Mouse (Mus musculus): ENCODE results near the gene Capn10. TPM values are rescaled to one million over a fixed set of nuclear protein-coding genes. Genes with fewer than 3 reads are reported as not detected.
A peak's percentile ranks its signal among the peaks of the same experiment; 100 is the strongest.

Gene Capn10
- polyA plus RNA-seq, 1 experiment, result 42.5 TPM

DNA sequence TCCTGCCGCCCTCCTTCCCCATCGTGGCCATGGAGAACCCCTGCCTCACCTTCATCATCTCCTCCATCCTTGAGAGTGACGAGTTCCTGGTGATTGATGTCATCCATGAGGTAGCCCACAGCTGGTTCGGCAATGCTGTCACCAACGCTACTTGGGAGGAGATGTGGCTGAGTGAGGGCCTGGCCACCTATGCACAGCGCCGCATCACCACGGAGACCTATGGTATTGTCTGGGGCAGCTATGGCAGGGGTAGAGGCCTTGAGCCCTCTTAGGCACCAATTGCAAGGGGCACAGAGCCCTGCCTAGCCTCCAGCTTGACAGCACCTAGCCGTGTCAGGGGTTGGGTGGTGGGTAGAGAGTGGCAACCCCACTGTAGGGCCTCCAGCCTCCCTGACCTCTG is 17.5 kb upstream of the Capn10 start:
- 98% methylated on average over 9 of the region's 9 CpGs for WGBS
- Histone ChIP-seq H3K27ac (ENCODE audit: control insufficient read depth, insufficient read depth, low read length) (no peak overlapping the region), H3K36me3 (ENCODE audit: control insufficient read depth, insufficient read depth, low read length) (peaks cover 50% of the 10 kb centered on the region), H3K27me3 (ENCODE audit: control insufficient read depth, insufficient read depth, low read length) (no peaks in the 10 kb centered on the region), H3K4me3 (ENCODE audit: control insufficient read depth, insufficient read depth, low read length) (no peak overlapping the region), H3K4me1 (replicated peaks; ENCODE audit: control insufficient read depth, insufficient read depth, low read length) (peaks cover 14% of the 10 kb centered on the region)
- no peak for TF ChIP-seq POLR2A (IDR thresholded peaks at IDR 0.05; ENCODE audit: control insufficient read depth, extremely low read depth, insufficient read depth, low read length, poor library complexity)
- no peak for TF ChIP-seq CTCF (IDR thresholded peaks at IDR 0.05; ENCODE audit: borderline replicate concordance, control insufficient read depth, extremely low read depth, insufficient read depth, low read length, poor library complexity)
- no peak for DNase-seq

DNA sequence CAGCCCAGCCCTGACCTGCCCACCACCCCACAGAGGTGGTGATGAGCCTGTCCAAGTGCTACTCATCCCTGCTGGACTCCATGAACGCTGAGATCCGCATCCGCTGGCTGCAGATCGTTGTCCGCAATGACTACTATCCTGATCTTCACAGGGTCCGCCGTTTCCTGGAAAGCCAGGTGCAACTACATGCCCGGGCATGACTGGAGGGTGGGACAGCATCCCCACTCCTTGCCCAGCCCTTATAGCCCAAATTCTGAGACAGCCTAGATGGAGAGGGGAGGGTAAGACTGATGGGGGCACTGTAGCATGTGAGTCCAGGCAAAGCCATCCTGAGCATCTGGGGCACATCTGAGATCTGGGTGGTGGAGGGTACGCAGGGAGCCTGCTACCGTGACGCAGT is 15.0 kb upstream of the Capn10 start:
- no peak overlapping the region for H3K4me3 ChIP-seq (ENCODE audit: control insufficient read depth, insufficient read depth, low read length)
- WGBS, result 96% methylated on average over 11 of the region's 11 CpGs

DNA sequence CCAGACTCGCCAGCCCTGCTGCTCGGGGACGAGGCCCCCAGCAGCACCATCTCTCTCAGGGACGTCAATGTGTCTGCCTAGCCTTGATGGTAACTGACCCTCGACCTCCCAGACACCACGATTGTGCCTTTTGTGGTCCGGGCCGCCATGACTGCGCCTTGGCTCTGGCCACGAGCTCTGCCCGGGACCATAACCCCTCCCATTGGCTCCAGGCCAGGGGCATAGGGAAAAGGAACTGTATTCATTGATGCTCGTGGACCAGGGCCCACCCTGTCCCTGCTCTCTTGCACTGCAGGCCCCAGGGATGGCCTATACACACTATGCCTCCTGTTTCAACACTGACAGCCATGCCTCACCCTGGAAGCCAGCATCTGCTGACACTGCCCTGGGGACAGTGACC is 14.4 kb upstream of the Capn10 start:
- H3K4me1 ChIP-seq (replicated peaks; ENCODE audit: control insufficient read depth, insufficient read depth, low read length), result no peaks in the 10 kb centered on the region
- WGBS, result 86% methylated on average over 12 of the region's 12 CpGs

More for the DNA sequence above, 15.0 kb upstream of the Capn10 start:
- Histone ChIP-seq H3K27me3 (ENCODE audit: control insufficient read depth, insufficient read depth, low read length) (no peaks in the 10 kb centered on the region), H3K36me3 (ENCODE audit: control insufficient read depth, insufficient read depth, low read length) (peaks cover 50% of the 10 kb centered on the region), H3K4me1 (replicated peaks; ENCODE audit: control insufficient read depth, insufficient read depth, low read length) (no peaks in the 10 kb centered on the region), H3K27ac (ENCODE audit: control insufficient read depth, insufficient read depth, low read length) (no peak overlapping the region)
- no peak for DNase-seq
- no peak for TF ChIP-seq CTCF (IDR thresholded peaks at IDR 0.05; ENCODE audit: borderline replicate concordance, control insufficient read depth, extremely low read depth, insufficient read depth, low read length, poor library complexity)

DNA sequence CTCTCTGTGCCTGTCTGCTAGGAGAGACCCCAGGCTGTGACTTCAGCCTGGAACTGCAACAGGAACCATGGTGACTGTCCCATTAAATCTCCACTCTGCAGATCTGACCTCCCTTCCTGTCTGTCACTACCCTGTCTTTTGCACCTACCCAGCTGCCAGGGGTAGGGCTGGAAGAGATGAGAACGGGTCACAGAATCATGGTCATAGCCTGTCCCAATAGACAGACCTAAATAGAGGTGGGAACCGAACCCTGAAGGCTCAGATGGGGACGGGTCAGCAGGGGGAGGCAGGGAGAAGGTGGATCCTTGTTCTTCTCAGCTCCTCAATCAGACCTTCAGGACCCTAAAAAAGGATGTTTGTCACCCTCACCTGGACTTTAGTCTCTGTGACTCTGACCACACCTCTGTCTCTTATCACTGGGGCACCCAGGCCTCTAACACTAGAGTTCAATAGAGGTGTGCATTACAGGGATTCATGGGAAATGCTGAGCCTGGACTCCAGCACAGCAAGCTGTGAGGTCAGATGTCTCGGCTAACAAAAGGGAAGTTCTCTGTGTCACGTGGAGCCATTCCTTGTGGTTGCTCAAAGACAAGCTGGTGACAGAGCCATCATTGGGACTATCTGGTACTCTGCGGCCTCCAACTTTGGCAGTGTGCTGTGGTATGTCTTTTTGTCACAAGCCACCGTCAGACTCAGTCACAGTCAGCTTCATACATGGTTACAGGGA is 13.5 kb upstream of the Capn10 start:
- DNase-seq, result no peak
- TF ChIP-seq CTCF (IDR thresholded peaks at IDR 0.05; ENCODE audit: borderline replicate concordance, control insufficient read depth, extremely low read depth, insufficient read depth, low read length, poor library complexity) (no peak), POLR2A (IDR thresholded peaks at IDR 0.05; ENCODE audit: control insufficient read depth, extremely low read depth, insufficient read depth, low read length, poor library complexity) (no peak)
- WGBS, result 63% methylated on average over 7 of the region's 7 CpGs
- H3K27me3 ChIP-seq (ENCODE audit: control insufficient read depth, insufficient read depth, low read length), result no peaks in the 10 kb centered on the region
- H3K36me3 ChIP-seq (ENCODE audit: control insufficient read depth, insufficient read depth, low read length), result peaks cover 41% of the 10 kb centered on the region
- no peak overlapping the region for H3K27ac ChIP-seq (ENCODE audit: control insufficient read depth, insufficient read depth, low read length)
- no peak overlapping the region for H3K4me3 ChIP-seq (ENCODE audit: control insufficient read depth, insufficient read depth, low read length)
- H3K4me1 ChIP-seq (replicated peaks; ENCODE audit: control insufficient read depth, insufficient read depth, low read length), result no peaks in the 10 kb centered on the region

More for the DNA sequence above, 14.4 kb upstream of the Capn10 start:
- H3K27me3 ChIP-seq (ENCODE audit: control insufficient read depth, insufficient read depth, low read length), result no peaks in the 10 kb centered on the region
- DNase-seq, result no peak
- peaks cover 50% of the 10 kb centered on the region for H3K36me3 ChIP-seq (ENCODE audit: control insufficient read depth, insufficient read depth, low read length)
- no peak overlapping the region for H3K27ac ChIP-seq (ENCODE audit: control insufficient read depth, insufficient read depth, low read length)
- H3K4me3 ChIP-seq (ENCODE audit: control insufficient read depth, insufficient read depth, low read length), result no peak overlapping the region
- TF ChIP-seq CTCF (IDR thresholded peaks at IDR 0.05; ENCODE audit: borderline replicate concordance, control insufficient read depth, extremely low read depth, insufficient read depth, low read length, poor library complexity) (no peak), POLR2A (IDR thresholded peaks at IDR 0.05; ENCODE audit: control insufficient read depth, extremely low read depth, insufficient read depth, low read length, poor library complexity) (no peak)

DNA sequence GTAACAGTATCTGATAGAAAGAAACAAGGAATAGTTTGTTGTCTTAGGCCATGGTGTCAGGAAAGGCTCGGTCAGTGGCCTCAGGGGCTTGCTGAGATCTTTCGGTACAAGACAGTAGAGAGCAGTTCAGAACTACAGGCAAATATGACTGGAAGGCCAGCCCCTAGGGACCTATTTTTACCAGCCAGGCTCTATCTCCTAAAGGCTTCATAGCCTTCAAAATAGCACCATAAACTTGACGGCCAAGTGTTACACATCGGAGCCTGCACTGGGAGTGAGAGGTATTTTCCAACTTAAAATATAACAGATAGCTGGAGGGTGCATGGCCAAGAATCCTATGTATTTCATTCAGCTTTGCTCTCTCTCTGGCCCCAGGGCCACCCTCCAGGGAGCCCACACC is 12.7 kb upstream of the Capn10 start:
- H3K27ac ChIP-seq (ENCODE audit: control insufficient read depth, insufficient read depth, low read length), result no peak overlapping the region
- TF ChIP-seq POLR2A (IDR thresholded peaks at IDR 0.05; ENCODE audit: control insufficient read depth, extremely low read depth, insufficient read depth, low read length, poor library complexity), result no peak
- WGBS, result 97% methylated on average over 4 of the region's 4 CpGs

DNA sequence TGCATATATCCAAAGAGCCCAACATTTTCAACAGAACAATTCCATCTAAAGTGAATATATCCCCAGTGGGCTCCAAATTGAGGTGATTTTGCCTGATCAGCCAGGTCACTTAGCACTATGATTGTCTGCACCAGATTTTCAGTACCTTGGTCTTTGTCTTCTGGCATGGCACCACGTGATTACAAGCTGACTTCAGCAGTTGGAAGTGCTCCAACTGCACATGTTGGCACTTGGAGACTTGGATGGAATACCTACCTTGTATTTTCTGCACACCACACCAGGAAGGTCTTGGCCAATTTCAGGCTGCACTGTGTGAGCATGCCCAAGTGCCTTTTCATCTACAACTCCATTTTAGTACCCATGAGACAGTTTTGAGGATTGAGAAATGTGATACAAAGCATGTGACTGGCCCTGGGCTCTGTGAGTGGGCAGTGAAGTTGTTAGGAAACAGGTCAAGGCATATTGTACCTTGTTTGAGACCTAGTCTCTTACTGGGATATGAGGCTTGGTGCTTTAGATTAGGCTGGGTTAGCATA is 3.9 kb upstream of the Capn10 start:
- TF ChIP-seq POLR2A (IDR thresholded peaks at IDR 0.05; ENCODE audit: control insufficient read depth, extremely low read depth, insufficient read depth, low read length, poor library complexity), result no peak
- TF ChIP-seq CTCF (IDR thresholded peaks at IDR 0.05; ENCODE audit: borderline replicate concordance, control insufficient read depth, extremely low read depth, insufficient read depth, low read length, poor library complexity), result no peak
- Histone ChIP-seq H3K27me3 (ENCODE audit: control insufficient read depth, insufficient read depth, low read length) (no peaks in the 10 kb centered on the region), H3K27ac (ENCODE audit: control insufficient read depth, insufficient read depth, low read length) (no peak overlapping the region), H3K36me3 (ENCODE audit: control insufficient read depth, insufficient read depth, low read length) (no peaks in the 10 kb centered on the region), H3K4me1 (replicated peaks; ENCODE audit: control insufficient read depth, insufficient read depth, low read length) (peaks cover 6% of the 10 kb centered on the region), H3K4me3 (ENCODE audit: control insufficient read depth, insufficient read depth, low read length) (no peak overlapping the region)
- WGBS, result 26% methylated on average over 1 of the region's 1 CpGs
- DNase-seq, result no peak

More for the DNA sequence above, 12.7 kb upstream of the Capn10 start:
- H3K4me3 ChIP-seq (ENCODE audit: control insufficient read depth, insufficient read depth, low read length), result no peak overlapping the region
- no peaks in the 10 kb centered on the region for H3K27me3 ChIP-seq (ENCODE audit: control insufficient read depth, insufficient read depth, low read length)
- no peaks in the 10 kb centered on the region for H3K4me1 ChIP-seq (replicated peaks; ENCODE audit: control insufficient read depth, insufficient read depth, low read length)
- no peak for DNase-seq
- peaks cover 34% of the 10 kb centered on the region for H3K36me3 ChIP-seq (ENCODE audit: control insufficient read depth, insufficient read depth, low read length)

DNA sequence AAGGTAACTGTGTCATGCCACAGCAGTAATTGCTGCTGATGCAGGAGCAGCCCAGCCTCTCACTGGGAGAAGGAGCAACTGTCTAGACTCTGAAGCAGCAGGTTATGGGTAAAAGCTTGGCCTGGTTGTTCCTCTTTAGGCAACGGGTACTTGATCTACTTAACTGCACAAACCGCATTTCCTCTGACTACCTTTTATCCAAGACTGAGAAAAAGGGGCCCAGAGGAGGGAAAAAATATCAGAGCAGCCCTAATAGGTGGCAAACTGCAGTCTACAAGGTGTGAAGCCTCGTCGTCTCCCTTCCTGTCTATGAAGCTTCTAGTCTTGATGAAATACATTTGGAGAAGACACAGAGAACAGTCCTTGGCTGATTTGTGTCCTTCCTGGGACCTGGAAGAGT is 565 bp upstream of the Capn10 start:
- no peak for TF ChIP-seq POLR2A (IDR thresholded peaks at IDR 0.05; ENCODE audit: control insufficient read depth, extremely low read depth, insufficient read depth, low read length, poor library complexity)
- TF ChIP-seq CTCF (IDR thresholded peaks at IDR 0.05; ENCODE audit: borderline replicate concordance, control insufficient read depth, extremely low read depth, insufficient read depth, low read length, poor library complexity), result no peak
- WGBS, result 56% methylated on average over 4 of the region's 4 CpGs
- Histone ChIP-seq H3K36me3 (ENCODE audit: control insufficient read depth, insufficient read depth, low read length) (no peaks in the 10 kb centered on the region), H3K4me3 (ENCODE audit: control insufficient read depth, insufficient read depth, low read length) (peak overlapping the region; percentile 81), H3K4me1 (replicated peaks; ENCODE audit: control insufficient read depth, insufficient read depth, low read length) (peaks cover 10% of the 10 kb centered on the region), H3K27me3 (ENCODE audit: control insufficient read depth, insufficient read depth, low read length) (no peaks in the 10 kb centered on the region), H3K27ac (ENCODE audit: control insufficient read depth, insufficient read depth, low read length) (peak overlapping the region; percentile 84)
- no peak for DNase-seq
